Mouse (Mus musculus) CD8-positive naive resting alpha-beta T cell, adult 2 months (primary cell): ENCODE measurements at regions not wholly inside any gene's neighbourhood (a gene's known extent, or its start where the extent isn't known, plus 50 kb on each side); places are given as distances from the start of the nearest gene placed in this dataset.

Experiments
- DNase-seq, 2 experiments: peaks; one replicate each; pipeline ENCODE4 v3.0.0; 2022; ENCODE audit warnings: low read depth in 2 of 2, low spot score in 2 of 2

GRCm38 (mm10) chr6:133904501-133904900 lies 50.9 kb upstream of the Kap start:
- DNase-seq, result peak in 1 of 2 experiments; percentile 9

DNA sequence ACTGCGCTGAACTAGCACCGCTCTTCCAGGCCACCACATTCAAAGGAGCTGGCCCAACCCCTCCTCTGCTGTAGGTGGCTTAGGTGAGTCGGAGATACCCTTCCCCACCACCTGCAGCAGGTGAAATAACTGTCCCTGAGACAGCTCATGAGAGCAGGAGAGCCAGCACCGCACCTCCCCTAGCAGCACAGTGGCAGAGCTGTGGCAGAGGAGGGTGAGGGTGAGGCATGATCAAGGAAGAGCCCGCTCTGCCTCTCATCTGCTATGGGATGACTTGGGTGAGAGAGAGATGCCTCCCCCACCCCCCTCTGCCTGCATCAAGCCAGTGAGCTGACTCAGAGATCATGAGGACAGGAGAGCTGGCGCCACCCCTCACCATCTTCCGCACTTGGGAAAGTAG lies 81.1 kb upstream of the Kap start:
- no peak for DNase-seq

DNA sequence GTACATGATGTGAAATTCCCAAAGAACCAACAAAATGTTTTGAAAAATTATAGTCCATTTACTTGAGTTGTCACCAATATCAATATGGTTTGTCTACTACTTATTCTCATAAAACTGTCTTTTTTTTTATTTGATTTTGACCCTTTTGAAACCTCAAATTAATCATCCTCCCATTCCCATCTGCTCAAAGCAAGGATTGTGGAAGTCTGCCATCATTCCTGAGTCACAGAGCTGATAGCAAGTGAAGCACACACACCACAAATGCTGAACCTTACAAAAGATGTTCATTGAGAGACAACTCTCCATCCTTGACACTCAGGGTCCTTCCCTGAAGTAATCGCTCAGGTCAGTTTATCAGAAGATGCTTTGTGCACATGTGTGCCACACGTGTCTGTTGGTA lies 82.1 kb upstream of the Kap start:
- DNase-seq, result no peak

GRCm38 (mm10) chr6:133959902-133960634 lies 75.4 kb upstream of the Etv6 start:
- no peak for DNase-seq

GRCm38 (mm10) chr6:133960713-133961112 lies 74.8 kb upstream of the Etv6 start:
- DNase-seq, result peak; percentile 57 to 68

DNA sequence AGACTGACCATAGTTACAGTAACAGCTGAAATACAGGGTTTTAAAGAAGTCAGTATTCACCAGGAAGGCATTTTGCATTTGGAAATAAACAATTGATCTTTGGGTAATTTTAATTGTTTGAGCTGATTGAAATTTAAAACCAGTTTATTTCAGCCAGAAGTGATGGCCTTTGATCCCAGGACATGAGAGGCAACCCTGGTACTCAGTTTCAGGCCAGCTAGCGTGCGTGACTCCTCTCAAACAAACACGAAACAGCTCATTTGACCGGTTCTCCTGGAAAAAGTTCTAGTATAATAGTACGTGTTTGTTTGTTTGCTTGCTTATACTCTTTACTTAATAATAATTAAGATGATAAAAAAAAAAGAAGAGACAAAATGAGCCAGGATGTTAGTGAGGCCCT lies 72.9 kb upstream of the Etv6 start:
- no peak for DNase-seq

DNA sequence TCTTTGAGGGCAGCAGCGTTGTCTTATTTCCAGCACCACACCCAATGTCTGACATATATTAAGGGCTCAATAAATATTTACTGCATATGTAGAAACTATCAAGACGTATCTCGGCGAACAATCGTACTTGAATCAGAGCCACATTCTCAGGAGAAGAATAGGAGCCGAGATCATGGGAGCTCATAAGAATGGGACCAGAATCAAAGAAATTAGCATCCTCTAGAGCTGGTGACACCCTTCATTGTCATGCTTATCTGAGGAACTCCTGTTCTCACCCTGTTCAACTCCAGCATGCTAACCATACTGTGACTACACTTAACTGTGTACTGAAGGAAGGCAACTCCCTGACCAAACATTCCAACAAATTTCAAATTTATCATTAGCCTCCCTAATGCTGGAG lies 72.2 kb upstream of the Etv6 start:
- no peak for DNase-seq

DNA sequence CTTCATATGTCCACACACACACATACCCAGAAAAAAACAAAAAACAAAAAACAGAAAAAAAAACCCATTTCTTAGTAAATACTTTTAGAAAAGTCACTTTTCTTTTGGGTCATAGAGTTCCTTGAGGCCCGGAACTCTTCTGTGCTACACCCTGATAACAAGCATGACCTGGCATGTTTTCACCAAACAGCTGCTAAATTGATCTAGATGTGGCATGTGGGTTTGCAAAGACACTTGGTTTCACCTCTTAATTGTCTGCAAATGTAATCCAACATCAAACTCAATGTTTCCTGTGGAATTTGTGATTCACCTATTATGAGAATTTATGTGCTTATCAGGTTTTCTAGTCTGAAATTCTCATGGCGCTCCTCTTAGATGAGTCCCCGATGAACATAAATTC lies 68.2 kb upstream of the Etv6 start:
- DNase-seq, result no peak

DNA sequence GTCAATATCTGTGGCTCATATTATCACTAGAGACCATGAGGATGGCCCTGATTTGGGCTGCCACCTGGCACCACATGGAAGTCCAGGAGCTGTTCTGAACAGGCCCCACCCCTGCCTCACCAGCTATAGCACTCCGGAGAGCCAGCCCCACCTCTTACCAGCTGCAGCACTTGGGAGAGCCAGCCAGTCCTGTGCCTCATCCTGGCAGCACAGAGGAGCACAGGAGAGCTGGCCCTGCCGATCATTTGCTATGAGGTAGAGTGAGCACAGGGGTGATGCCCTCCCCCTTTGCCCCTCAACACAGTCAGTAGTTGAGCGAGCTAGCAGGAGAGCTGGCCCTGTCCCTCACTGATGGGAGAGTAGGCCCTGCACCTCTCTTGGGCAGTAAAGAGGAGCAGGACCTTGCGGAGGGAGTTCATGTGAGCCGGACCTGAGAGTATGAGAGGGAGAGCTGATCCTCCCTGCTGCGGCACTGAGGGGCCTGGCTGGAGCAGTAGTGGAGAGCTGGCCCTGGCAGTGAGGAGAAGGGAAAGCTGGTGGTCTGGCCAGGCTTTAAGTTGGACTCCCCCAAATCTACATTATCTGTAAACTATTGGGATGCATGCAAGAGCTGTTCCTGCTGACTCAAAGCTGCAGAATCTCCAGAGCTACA lies 63.3 kb upstream of the Etv6 start:
- DNase-seq, result no peak

DNA sequence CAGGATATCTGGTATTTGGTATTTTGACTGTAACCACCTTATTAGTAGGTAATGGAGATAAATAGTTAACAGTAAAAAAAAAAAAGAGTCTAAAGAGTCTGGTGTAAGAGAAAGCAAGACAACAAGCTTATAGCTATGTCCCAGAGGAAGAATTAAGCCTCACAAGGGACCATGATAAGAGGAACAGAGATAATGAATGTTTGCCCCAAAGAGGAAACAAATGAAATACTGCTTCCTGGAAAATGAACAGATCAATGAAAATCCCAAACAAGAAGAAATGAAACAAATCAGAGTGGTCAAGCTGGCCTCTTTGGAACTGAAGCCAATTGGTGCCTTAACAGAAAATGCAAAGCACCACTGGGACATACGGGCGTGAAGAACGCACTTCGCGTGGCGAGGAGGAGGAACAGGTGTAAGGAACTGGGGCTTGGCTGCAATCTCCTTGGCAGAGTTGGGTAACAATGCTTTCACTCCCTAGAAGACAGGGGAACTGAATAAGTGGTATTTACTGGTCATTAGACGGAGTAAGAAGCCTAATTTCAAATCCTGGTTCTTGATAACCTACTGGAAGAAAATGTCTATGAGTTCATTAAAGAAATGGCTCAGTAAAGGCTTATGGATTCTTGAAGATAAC lies 62.2 kb upstream of the Etv6 start:
- DNase-seq, result no peak

GRCm38 (mm10) chr6:133975951-133976350 lies 59.5 kb upstream of the Etv6 start:
- DNase-seq, result no peak

DNA sequence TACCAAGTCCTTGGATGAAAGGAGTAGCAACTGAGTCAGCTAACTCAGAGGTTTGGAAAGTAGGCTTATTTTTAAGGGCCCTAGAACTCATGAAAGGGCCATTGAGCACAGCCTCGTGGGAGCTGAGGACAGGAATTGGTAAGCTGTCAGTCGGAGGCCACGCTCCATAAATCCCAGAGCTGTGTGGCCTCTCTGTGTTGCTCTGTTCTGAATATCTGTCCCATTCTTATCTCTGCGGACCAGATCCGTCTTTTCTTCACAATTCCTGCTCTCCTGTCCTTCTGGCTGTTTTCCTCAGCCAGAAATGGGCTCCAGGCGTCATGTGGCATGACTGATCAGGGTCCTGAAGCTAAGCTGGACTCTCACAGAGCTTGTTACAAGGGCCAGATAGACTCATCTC lies 58.6 kb upstream of the Etv6 start:
- no peak for DNase-seq

DNA sequence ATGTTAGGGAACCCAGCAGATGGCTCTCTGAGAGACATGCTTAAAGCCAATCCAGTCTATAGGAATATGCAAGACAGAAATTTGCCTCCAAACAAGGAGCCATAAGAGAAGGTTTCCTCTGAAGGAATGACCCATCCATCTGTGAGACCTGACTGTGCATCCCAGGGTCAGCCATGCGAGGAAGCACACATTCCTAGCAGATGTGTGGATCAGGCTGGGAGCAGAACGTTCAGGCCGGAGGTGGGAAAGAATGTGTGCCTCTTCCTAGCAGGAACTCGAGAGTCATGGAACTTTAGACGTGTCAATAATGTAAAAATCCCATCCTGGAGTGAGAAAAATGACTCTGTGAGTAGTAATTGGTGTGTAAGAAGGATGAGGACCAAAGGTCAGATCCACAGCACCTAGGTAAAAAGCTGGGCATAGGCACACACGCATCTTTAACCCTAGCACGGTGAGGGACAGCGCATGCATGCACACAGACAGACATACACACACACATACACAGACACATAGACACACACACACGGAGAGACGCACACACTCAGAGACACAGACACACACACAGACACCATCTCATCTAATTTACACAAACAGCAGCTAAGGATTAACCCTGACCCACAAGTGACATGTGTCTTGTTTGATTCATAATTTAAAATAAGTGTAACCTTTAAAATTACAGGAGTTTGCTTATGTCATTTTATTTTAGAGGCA lies 51.5 kb upstream of the Etv6 start:
- no peak for DNase-seq

DNA sequence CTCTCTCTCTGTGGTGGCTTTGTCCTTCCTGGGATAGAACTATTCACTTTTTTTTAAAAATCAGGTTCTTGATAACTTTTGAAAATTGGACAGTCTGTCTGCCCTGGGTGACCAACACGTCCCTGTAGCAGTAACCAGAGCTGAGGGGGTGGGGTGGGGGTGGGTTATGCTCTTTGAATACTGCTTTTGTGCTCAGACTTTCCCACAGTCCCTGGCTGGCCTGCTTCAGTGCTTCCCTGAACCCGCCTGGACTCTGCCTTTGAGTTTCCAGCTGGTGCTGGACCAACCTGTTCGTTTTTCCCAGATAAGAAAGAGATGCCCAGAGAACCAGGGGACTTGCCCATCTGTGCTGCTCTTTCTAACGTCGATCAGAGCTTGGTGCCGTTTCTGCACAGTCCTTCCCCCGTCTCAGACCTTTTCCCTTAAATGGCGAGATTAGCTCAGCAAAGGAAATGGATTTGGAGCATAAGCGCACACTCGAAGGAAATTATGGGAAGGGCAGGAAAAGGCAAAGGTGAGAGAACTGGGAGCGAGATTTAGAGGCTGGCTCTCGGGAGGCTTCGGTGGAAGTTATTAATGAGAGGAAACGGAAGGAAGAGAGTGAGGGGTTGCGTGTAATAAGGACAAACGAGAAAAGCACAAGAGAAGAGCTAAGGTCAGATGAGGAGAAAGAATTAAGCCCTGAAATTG lies 50.7 kb upstream of the Etv6 start:
- no peak for DNase-seq
